Mouse (Mus musculus) retina, embryonic 14.5 days (tissue): ENCODE measurements around the gene Zfp809.

ENCODE experiments used
- DNase-seq: peaks from one replicate; pipeline ENCODE4 v3.0.0-alpha.2; 2015; ENCODE audit warnings: low spot score

The Zfp809 gene

DNA sequence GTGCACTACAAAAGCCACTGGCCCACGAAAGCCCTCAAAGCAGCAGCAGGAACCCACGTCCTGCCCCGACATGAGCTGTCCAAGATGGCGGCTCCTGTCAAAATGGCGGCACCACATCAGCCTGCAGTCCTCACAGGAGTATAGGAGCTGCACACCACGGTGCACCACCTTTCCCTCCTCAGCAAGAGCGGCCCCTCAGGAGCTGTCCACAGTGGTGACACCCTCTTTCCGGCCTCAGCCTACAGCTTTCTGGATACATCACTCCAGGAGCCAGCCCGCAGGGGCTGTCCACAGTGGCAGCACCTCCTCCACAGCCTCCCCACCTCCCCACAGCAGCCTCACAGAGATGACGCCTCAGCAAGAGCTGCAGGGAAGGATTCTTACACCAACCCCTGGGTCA is 37.1 kb downstream of the Zfp809 start:
- DNase-seq: no peak

DNA sequence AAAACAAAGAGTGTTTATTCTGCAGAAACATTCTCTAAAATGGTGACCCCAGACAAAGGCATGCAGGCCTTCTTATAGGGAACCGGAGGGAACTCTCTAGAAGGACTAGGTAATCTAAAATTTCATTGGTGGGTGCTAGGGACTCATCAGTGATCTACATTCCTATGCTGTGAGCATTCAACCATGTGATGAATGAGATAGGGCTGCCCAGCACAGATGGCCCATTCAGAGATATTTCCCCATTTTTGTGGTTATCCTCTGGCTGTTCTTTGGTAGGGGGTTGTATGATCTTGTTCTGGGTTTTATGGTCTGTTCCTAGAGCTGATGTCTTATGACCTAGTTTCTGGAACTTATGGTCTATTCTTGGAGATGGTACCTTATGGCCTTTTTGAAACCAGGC is 43.4 kb downstream of the Zfp809 start:
- no peak for DNase-seq

DNA sequence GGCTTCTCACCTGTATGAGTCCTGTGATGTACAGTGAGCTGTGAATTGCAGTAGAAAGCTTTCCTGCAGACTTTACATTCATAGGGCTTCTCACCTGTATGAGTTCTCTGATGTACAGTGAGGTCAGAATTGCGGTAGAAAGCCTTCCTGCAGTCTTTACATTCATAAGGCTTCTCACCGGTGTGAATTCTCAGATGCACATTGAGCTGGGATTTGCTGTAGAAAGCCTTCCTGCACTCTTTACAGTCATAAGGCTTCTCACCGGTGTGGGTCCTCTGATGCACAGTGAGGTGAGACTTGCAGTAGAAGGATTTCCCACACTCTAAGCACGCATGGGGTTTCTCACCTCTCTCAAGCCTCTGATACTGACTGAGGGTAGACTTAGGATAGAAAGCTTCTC is 53.2 kb downstream of the Zfp809 start:
- DNase-seq: no peak
